Mouse (Mus musculus) hindbrain, postnatal 0 days (tissue): ENCODE measurements around the gene Tfr2. TPM values are rescaled to one million over a fixed set of nuclear protein-coding genes. Genes with fewer than 3 reads are reported as not detected.
A peak's percentile ranks its signal among the peaks of the same experiment; 100 is the strongest.

Experiments used
- ATAC-seq: fragments of 200-750 bp; cut with Nextera tagmentation; 2 replicates; pipeline ENCODE4 v1.8.0; 2017; ENCODE audit warnings: mild to moderate bottlenecking, moderate TSS enrichment, moderate library complexity
- DNase-seq: peaks from one replicate; pipeline ENCODE4 v3.0.0-alpha.2; 2015; ENCODE audit warnings: low spot score
- H3K27ac ChIP-seq: fragments of 300-500 bp; sonication (generic); 2 replicates; pipeline ENCODE4 v1.5.1; 2014; ENCODE audit warnings: mild to moderate bottlenecking
- H3K27me3 ChIP-seq: fragments of 300-500 bp; sonication (generic); 2 replicates; pipeline ENCODE4 v1.6.1; 2014; ENCODE audit warnings: low read length, mixed read lengths; ENCODE audit not compliant: insufficient read depth
- H3K36me3 ChIP-seq: fragments of 300-500 bp; sonication (generic); 2 replicates; pipeline ENCODE4 v1.6.1; 2014; ENCODE audit warnings: low read length, mixed read lengths; ENCODE audit not compliant: insufficient read depth
- H3K4me1 ChIP-seq: fragments of 300-500 bp; sonication (generic); 2 replicates; pipeline ENCODE4 v1.6.1; 2014; ENCODE audit warnings: antibody characterized with exemption, low read length, mixed read lengths; ENCODE audit not compliant: insufficient read depth
- H3K4me2 ChIP-seq: fragments of 300-500 bp; sonication (generic); 2 replicates; pipeline ENCODE4 v1.6.1; 2014; ENCODE audit warnings: low read depth, mild to moderate bottlenecking, low read length, moderate library complexity, mixed read lengths
- H3K4me3 ChIP-seq: fragments of 300-500 bp; sonication (generic); 2 replicates; pipeline ENCODE4 v1.5.1; 2014; ENCODE audit warnings: low read length
- H3K9ac ChIP-seq: fragments of 300-500 bp; sonication (generic); replicated peaks from 2 replicates; pipeline ENCODE4 v1.6.1; 2014; ENCODE audit warnings: mild to moderate bottlenecking, low read length, moderate library complexity, mixed read lengths
- H3K9me3 ChIP-seq: fragments of 300-500 bp; sonication (generic); 2 replicates; pipeline ENCODE4 v1.6.1; 2016; ENCODE audit warnings: low read length, mixed read lengths
- CTCF ChIP-seq: IDR thresholded peaks from 2 replicates; pipeline ENCODE4 v1.5.1; 2016; ENCODE audit warnings: antibody characterized with exemption, control low read depth, low read depth
- WGBS: fragments of 180-500 bp; shearing (Covaris S2); extraction: QIAGEN DNeasy Blood & Tissue Kit; methylation state at CpG from one replicate; pipeline ENCODE4 v1.1.7; 2014; 5-methylcytosine and 5-hydroxymethylcytosine counted together
- polyA plus RNA-seq: library from polyadenylated mRNA; unstranded; fragments of >200 nt; fragmentation: Nextera tagmentation; extraction: Ambion mirVana; gene quantifications from 2 replicates; pipeline ENCODE4 v1.2.1, GENCODE M21; 2015
- total RNA-seq: library from RNA; depleted of rRNA; stranded (reverse); fragments of >200 nt; gene quantifications from 2 replicates; pipeline ENCODE4 v1.2.3, GENCODE M21; 2014

Gene Tfr2
- total and polyA plus RNA-seq, 2 experiments from 2014 or later: 11.1 to 13.5 TPM

DNA sequence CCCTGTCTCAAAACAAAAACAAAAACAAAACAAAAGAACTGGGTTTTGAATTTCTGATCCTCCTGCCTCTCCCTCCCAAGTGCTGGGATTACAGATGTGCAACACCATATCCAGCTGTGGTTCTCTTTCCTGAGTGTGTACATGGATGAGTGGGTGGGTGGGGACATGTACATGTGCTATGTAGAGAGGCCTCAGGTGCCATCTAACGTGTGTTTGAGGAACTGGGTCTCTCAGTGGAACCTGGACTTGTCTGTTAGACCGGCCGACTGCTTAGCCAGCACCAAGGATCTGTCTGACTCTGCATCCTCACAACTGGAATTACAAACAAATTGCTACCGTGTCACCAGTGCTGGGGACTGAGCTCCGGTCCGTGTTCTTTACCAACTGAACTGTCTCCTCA is 28.0 kb downstream of the Tfr2 start:
- WGBS: 95% methylated on average over 6 of the region's 6 CpGs

DNA sequence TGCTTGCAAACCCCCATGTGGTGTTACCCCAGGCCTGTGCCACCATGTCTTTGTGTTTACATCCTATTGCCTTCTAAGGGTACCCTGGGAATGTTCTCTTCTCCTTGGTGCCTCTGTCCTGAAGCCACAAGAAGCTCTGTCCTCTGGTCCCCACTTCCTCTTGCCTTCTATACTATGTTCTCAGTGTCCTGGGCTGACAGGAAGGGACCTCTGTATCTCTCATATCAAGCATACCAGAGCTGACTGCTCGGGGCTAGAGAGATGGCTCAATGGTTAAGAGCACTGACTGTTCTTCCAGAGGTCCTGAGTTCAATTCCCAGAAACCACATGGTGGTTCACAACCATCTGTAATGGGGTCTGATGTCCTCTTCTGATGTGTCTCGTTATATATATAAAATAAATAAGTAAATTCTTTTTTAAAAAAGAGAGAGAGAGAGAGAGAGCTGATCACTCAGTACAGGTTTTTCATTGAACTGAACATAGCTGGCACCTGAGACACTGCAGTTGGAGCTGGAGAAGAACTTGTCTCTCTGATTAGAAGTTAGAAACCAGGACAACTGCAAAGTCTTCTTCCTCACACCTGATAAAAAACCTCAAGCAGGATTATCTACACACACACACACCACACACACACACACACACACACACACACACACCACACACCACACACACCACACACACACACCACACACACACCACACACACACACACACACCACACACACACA is 28.6 kb downstream of the Tfr2 start:
- Histone ChIP-seq H3K4me2 (no peak overlapping the region), H3K4me1 (peaks cover 10% of the 10 kb centered on the region; the same call in 1 of the 2 replicates), H3K36me3 (no peaks in the 10 kb centered on the region; the same call in 1 of the 2 replicates), H3K9ac (no peak overlapping the region), H3K27ac (no peak overlapping the region), H3K9me3 (no peaks in the 10 kb centered on the region), H3K27me3 (no peaks in the 10 kb centered on the region), H3K4me3 (no peak overlapping the region)
- no peak for ATAC-seq
- WGBS: 84% methylated on average over 2 of the region's 2 CpGs
- no peak for TF ChIP-seq CTCF
- DNase-seq: no peak

More for the DNA sequence above, 28.0 kb downstream of the Tfr2 start:
- no peak overlapping the region for H3K4me2 ChIP-seq
- peaks cover 10% of the 10 kb centered on the region; the same call in 1 of the 2 replicates for H3K4me1 ChIP-seq
- no peak overlapping the region for H3K27ac ChIP-seq
- no peaks in the 10 kb centered on the region; the same call in 1 of the 2 replicates for H3K36me3 ChIP-seq
- H3K9me3 ChIP-seq: no peaks in the 10 kb centered on the region
- H3K9ac ChIP-seq: no peak overlapping the region
- TF ChIP-seq CTCF: no peak
- no peak overlapping the region for H3K4me3 ChIP-seq
- ATAC-seq (no peak), DNase-seq (no peak)
- no peaks in the 10 kb centered on the region for H3K27me3 ChIP-seq

DNA sequence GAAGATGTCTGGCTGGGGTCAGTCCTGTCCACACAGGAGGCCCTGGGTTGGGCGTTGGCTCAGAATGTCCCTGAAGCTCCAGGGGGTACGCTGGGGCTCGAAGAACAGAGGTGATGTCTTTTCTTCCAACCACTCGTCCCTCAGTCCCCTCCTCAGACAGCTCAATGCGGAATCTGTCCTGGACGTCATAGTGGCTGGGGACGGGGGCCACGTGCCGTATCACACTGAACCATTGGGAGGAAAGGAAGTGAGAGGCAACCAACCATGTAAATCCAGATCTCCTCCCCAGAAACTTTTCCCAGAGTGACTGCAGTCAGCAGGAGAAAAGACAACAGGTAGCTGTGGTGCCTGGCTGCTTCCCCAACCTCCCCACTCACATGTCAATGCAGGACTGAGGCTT is 30.0 kb downstream of the Tfr2 start:
- Histone ChIP-seq H3K9ac (peak overlapping the region; percentile 72), H3K9me3 (no peaks in the 10 kb centered on the region), H3K4me2 (peak overlapping the region; percentile 84), H3K4me3 (peak overlapping the region; percentile 72), H3K36me3 (no peaks in the 10 kb centered on the region; the same call in 1 of the 2 replicates), H3K27me3 (no peaks in the 10 kb centered on the region), H3K27ac (0 out of 2 replicates have a peak overlapping the region, but pooled peaks have one; percentile 78), H3K4me1 (peaks cover 10% of the 10 kb centered on the region; the same call in 1 of the 2 replicates)
- WGBS: 51% methylated on average over 9 of the region's 9 CpGs
- ATAC-seq (no peak), DNase-seq (no peak)
- no peak for TF ChIP-seq CTCF

DNA sequence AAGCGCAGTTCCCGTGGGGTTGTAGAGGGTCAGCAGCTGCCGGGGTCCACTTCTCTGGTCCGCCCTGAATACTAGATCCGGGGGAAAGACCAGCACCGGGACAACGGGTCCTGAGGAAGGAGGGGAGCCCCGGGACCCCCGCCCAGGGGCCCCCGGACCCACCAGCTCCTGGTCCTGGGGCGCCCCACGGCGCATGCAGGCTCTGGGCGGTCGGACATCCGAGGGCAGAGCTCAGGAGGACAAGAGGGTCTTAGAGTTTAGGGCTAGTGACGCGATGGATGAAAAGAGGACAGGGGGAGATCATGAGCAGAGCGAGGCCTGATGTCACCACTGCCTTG is 30.6 kb downstream of the Tfr2 start:
- Histone ChIP-seq H3K36me3 (no peaks in the 10 kb centered on the region; the same call in 1 of the 2 replicates), H3K4me1 (peaks cover 10% of the 10 kb centered on the region; the same call in 1 of the 2 replicates), H3K9me3 (no peaks in the 10 kb centered on the region), H3K4me3 (peak overlapping the region; percentile 72), H3K9ac (peak overlapping the region; percentile 72), H3K4me2 (peak overlapping the region; percentile 84), H3K27me3 (no peaks in the 10 kb centered on the region), H3K27ac (peak overlapping the region; percentile 78)
- WGBS: 4% methylated on average over 19 of the region's 19 CpGs
- no peak for ATAC-seq
- TF ChIP-seq CTCF: no peak
- no peak for DNase-seq

DNA sequence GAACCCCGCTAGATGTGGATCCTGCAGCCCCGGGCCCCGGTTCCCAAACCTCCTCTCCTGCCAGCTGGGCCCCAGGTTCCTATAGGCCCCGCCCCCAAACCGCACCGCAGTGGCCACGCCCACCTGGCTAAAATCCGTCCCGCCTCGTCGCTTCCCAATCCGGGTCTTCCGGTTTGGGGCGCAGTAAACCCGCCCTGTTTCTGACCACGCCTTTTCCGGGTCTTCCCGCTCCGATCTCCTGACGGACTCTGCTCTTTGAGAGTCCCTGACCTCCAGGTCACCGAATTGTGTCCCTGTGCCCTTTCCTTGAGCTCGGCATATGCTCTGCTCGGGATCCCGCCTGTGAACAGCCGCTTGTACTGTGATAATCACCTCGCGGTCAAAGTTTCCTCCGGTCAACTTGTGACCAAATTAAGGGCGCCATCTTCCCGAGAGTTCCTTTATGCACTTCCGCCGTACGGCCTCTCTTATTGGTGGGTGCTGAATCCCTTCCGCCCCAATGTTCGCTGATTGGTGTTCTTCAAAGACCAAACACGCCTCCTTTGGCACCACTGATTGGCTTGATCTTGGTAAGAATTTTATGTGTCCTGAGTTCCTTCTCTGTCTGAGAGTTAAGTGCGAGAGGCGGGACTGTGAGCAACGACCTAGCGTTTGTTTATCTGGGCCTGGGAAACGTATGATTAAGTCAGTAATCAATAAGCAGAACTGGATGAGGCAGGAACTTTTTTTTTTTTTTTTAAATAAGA is 31.2 kb downstream of the Tfr2 start, which contains the start of gene Mospd3:
Mospd3 (minus strand) TSS at position 440 of the 746 bp plus-strand sequence.
- H3K27ac ChIP-seq: peak within 1 kb of the TSS; percentile 78
- no peak for TF ChIP-seq CTCF
- under 1% methylated on average over 40 of the region's 41 CpGs for WGBS
- peak within 1 kb of the TSS; percentile 72 for H3K9ac ChIP-seq
- peak within 1 kb of the TSS; percentile 84 for H3K4me2 ChIP-seq
- H3K4me1 ChIP-seq: peaks cover 10% of the 10 kb centered on the region; the same call in 1 of the 2 replicates
- H3K36me3 ChIP-seq: no peaks in the 10 kb centered on the region; the same call in 1 of the 2 replicates
- no peaks in the 10 kb centered on the region for H3K27me3 ChIP-seq
- DNase-seq: peak; percentile 98
- H3K9me3 ChIP-seq: no peaks in the 10 kb centered on the region
- peak; percentile 96 for ATAC-seq
- H3K4me3 ChIP-seq: peak within 1 kb of the TSS; percentile 72

DNA sequence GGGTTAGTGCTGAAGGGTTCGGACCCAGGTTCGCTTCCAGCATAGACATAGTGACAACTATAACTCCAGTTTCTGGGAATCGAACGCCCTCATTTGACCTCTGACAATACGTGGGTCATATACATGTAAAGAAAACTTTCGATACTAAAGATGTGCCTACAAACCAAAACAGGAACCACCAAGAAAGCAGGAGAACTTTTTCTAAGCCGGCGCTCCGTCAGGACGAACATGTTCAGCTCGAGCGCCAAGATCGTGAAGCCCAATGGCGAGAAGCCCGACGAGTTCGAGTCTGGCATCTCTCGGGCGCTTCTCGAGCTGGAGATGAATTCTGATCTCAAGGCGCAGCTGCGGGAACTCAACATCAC is 31.7 kb downstream of the Tfr2 start:
- Histone ChIP-seq H3K4me3 (peak overlapping the region; percentile 72), H3K36me3 (no peaks in the 10 kb centered on the region; the same call in 1 of the 2 replicates), H3K4me1 (peaks cover 10% of the 10 kb centered on the region; the same call in 1 of the 2 replicates), H3K27me3 (no peaks in the 10 kb centered on the region), H3K4me2 (peak overlapping the region; percentile 84), H3K9ac (peak overlapping the region; percentile 72; the same call in 1 of the 2 replicates), H3K9me3 (no peaks in the 10 kb centered on the region), H3K27ac (peak overlapping the region; percentile 26; the same call in 1 of the 2 replicates)
- TF ChIP-seq CTCF: no peak
- DNase-seq (no peak), ATAC-seq (no peak)
- WGBS: under 1% methylated on average over 22 of the region's 22 CpGs
